Mouse (Mus musculus): ENCODE results near the gene Otos.
A peak's percentile ranks its signal among the peaks of the same experiment; 100 is the strongest.

The Otos gene

DNA sequence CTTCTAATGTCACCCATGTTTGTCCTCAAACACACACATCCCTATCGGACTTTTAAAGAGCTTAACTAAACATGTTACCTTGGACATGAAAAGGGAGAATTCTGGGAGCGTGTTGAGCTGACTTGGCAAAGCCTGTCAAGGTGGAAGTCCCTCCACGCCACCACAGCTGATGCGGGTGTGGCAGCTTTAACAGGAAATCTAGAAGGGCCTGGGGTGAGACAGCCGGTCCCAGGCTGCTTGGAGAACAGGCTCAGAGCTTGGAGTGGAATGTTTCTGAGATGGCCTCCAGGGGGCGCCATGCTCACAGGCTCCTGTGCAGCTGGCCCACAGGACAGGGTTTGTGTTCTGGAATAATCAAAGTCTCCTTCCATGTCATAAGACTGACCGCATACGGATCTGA lies at the start of gene Otos:
Gene Otos (minus strand): TSS at position 169 of the 400 bp plus-strand sequence.
- peak; percentile 69 to 83 for DNase-seq (ENCODE audit: low spot score in 2 of 2)

DNA sequence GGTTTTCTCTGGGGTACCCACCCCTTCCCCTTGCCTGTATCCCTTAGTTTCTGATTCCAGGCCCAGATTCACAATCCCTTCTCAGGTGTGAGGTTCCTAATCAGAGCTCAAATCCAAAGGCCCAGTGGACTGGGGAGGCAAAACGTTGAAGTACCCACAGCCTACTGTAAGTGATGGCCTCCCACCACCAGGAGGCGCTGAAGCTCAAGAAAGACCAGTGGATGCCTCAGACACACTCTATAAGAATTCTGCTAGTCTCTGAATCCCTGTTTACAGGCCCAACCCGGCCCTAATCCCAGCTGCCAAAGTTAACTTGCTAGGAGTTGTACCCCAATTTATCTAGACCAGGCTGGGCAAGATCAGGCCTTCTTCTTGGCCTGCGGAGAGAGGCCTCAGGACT lies 48.2 kb upstream of the Otos start:
- DNase-seq (ENCODE audit: low spot score in 2 of 2), result peak; percentile 69 to 82

- no peak for DNase-seq (ENCODE audit: low spot score in 2 of 2)
These were observed 47.1 kb upstream of the Otos start for GRCm38 (mm10) chr1:92695751-92696150.

- no peak for DNase-seq (ENCODE audit: low spot score in 2 of 2)
These were observed 42.7 kb upstream of the Otos start for GRCm38 (mm10) chr1:92691166-92691844.

GRCm38 (mm10) chr1:92686994-92687393 lies 38.4 kb upstream of the Otos start:
- DNase-seq (ENCODE audit: low spot score in 2 of 2), result no peak

DNA sequence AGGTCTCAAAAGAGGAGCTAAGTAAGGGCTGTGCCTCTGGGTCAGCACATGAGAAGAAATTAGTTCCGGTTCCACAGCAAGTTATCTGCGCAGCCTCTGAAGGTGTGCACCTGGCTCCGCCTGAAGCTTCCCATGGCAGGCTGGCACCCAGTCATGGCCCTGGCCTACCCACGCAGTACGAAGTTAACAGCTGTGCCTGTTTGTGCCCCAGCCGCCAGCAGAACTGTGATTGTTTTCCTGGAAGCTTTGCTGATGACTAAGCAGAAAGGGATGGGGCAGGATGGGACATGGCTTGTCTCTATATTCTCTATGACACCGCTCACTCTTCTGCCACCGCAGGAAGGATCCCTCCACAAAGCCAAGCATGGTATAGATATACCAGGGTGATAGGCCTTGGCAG lies 34.5 kb upstream of the Otos start:
- DNase-seq (ENCODE audit: low spot score in 2 of 2), result no peak

GRCm38 (mm10) chr1:92680668-92681603 lies 32.3 kb upstream of the Otos start:
- peak in 1 of 2 experiments; percentile 50 for DNase-seq (ENCODE audit: low spot score in 2 of 2)

DNA sequence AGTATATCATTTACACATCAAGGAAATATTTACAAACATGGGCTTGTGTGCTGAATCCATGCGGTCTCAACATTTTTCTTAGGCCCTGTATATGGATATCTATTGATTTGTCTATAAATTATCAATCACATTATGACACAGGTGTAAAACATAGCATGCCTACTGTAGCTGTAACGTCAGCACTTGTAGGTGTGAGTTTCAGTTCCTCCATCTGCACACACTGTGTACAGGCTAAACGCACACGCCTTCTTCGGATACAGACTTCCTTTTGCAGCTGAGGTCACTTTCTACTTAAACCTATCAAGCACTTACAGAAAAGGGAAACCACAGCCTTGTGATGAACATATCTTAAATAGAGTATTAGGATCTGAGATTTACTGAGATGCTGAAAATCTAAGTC lies 30.1 kb upstream of the Otos start:
- no peak for DNase-seq (ENCODE audit: low spot score in 2 of 2)

DNA sequence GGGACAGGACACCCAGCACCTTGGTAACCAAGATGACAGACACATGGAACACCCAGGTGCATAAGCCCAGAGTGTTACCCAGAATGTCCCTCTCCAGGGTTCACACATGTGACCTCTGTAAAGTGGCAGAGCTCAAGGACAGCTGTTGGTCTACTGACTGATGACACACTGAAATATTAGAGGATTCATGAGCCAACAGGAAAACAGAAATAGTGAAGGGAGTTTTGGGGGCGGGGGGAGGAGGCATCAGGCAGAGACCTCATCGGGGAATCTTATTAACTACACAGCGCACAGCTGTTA lies 28.0 kb upstream of the Otos start:
- DNase-seq (ENCODE audit: low spot score in 2 of 2), result no peak

DNA sequence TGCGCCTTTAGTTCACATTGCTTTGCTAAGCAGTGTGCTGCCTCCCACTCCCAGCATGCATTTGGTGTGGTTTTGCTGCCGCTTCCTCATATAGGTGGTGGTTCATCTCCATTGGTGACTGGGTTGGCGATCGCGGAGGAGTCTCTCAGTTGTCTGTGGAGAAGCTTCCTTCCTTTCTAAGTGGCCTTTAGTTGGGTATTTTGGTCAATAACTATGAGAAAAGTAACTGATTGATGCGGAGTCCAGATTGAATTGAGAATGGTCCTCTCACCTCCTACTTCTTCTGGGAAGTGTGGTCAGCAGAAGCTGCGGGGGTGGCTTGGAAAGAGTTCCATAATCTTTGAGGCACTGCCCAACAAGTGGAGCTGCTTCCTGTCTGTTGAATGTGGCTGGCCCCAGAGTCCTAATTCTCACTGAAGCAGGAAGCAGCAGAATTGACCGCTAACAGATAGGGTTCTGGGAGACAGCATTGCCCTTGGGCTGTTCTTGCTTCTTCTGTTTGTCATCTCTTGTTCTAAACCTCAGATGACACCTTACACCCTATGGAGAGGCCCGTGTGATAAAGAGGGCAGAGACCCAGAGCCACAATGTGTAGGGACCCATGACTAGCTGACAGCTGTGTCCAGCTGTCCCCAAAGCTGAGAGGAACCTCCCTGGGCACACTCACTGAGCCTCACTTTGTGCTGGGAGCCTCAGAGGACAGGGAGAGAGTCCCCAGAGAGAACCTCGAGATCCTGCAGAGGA lies 27.5 kb upstream of the Otos start:
- no peak for DNase-seq (ENCODE audit: low spot score in 2 of 2)

DNA sequence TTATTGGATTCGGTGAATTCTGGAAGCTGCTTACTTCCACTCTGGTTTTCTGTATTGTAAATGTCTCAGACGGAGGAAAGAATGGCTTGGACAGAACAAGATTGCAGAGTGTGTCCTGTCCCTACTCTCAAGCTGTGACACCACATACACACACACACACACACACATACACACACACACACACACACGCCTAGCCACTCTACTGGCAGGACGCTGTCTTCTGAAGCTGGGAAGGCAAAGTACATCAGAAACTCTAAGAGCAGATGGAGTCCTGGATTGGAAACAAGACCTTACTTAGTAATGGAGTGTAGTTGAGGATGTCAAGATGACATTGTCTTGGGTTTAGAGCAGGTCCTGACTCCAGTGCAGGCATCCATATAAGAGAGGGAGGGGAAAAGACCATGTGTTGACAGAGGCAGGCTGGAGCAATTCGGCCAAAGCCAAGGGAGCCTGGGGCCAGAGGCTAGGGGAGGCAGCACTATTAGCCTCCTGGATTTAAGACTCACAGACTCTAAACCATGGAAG lies 24.7 kb upstream of the Otos start:
- no peak for DNase-seq (ENCODE audit: low spot score in 2 of 2)

DNA sequence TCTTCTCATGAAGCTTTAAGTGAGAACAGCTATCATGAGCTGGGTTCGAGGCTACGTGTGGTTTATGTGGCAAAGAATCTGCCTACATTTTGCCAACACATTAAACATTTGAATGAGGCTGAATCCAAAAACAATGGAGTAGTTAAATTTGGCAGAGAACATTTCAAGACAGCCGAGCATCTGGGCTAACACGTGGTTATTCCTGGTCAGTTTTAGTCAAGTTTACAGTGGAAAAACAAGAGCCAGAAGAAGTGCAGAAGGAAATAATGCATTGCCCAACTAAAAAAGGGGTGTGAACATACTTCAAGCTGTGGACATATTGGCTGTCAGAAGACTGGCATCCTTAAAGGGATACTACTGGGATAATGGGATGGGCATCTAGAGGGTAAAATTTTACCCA lies 22.7 kb upstream of the Otos start:
- DNase-seq (ENCODE audit: low spot score in 2 of 2), result no peak

GRCm38 (mm10) chr1:92669430-92669829 lies 20.8 kb upstream of the Otos start:
- no peak for DNase-seq (ENCODE audit: low spot score in 2 of 2)

DNA sequence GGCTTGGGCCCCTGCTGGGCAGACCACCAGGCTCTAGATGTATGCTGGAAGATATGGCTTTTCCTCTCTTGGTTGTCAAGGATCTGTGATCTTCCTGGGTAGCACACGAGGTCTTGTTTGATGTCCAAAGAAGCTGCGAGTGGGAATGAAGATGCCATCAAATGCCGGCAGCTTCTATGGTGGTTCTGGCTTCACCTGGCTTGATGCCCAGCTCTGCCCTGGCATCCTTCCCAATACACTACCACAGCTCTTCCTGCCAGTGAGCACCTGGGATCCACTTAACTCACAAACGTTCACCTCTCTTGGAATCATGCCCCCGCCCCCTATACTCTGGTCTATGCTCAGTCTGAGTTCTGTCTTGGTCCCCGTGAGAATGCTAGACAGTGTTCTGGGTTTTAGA lies 18.5 kb upstream of the Otos start:
- DNase-seq (ENCODE audit: low spot score in 2 of 2), result peak in 1 of 2 experiments; percentile 54

- no peak for DNase-seq (ENCODE audit: low spot score in 2 of 2)
These were observed 10.8 kb upstream of the Otos start for GRCm38 (mm10) chr1:92659392-92659791.

- DNase-seq (ENCODE audit: low spot score in 2 of 2), result no peak
These were observed 8.6 kb upstream of the Otos start for GRCm38 (mm10) chr1:92657025-92657820.

- DNase-seq (ENCODE audit: low spot score in 2 of 2), result no peak
These were observed 6.0 kb upstream of the Otos start for GRCm38 (mm10) chr1:92654676-92655075.

- DNase-seq (ENCODE audit: low spot score in 2 of 2), result no peak
These were observed 4.5 kb upstream of the Otos start for GRCm38 (mm10) chr1:92653179-92653578.

DNA sequence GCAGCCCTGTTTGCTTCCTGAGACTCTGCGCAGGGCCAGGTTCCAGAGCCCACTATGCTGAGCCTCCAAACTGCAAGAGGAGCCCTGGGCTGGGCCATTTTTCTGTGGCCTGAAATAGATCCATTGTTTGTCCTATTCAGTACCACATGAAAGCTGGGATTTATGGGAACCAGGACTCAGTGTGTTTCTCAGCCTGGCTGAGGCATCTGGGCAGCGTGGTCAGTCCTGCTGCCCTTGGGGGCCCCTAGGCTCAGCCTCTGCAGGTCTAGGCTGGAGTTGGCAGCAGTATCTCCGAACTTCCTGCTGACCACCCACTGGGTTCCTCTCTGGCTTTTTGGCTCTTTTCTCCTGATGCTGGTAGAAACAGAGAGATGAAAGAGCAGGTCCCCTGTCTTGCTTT lies 2.8 kb upstream of the Otos start:
- no peak for DNase-seq (ENCODE audit: low spot score in 2 of 2)

DNA sequence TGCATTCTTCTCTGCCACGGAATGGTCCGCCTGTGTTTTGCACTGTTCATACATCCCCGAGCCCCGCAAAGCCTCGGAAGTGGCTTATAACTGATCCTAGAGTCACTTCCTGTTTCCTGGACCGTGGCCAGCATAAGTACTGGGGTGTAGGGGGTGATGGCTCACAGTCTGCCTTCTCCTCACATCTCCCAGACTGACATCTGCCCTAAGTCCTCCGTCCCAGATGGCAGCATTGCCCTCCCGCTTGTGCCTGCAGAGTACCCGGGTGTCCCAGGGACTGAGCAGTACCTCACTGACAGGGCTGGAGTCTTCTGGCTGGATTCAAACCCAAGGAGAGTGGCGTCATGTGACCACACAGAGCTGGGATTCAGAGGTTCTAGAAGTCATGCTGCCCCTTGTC lies 444 bp downstream of the Otos start:
- DNase-seq (ENCODE audit: low spot score in 2 of 2), result no peak

GRCm38 (mm10) chr1:92647752-92648151 lies 889 bp downstream of the Otos start:
- DNase-seq (ENCODE audit: low spot score in 2 of 2), result peak; percentile 77 to 83

Data from cerebellum, postnatal 4 days (tissue).